Mouse (Mus musculus) cerebellum, adult 2 months (tissue): Measurements from ENCODE around the gene Pank4. TPM values are rescaled to one million over a fixed set of nuclear protein-coding genes. Genes with fewer than 3 reads are reported as not detected.
A peak's percentile ranks its signal among the peaks of the same experiment; 100 is the strongest.

Experiments
- DNase-seq, 2 experiments: peaks; one replicate each; pipeline ENCODE4 v3.0.0; 2021
- H3K27ac ChIP-seq: fragments of 200-500 bp; 2 replicates; pipeline ENCODE4 v1.5.1; 2012; ENCODE audit warnings: low read length, control low read depth, inconsistent platforms; ENCODE audit not compliant: insufficient read depth
- H3K27me3 ChIP-seq: fragments of 200-500 bp; 2 replicates; pipeline ENCODE4 v1.6.1; 2012; ENCODE audit warnings: inconsistent platforms, mild to moderate bottlenecking, low read length, moderate library complexity; ENCODE audit not compliant: control insufficient read depth, insufficient read depth
- H3K4me1 ChIP-seq: fragments of 200-500 bp; 2 replicates; pipeline ENCODE4 v1.6.1; 2011; ENCODE audit warnings: low read length; ENCODE audit not compliant: control insufficient read depth, insufficient read depth
- H3K4me3 ChIP-seq: fragments of 200-500 bp; replicated peaks from 2 replicates; pipeline ENCODE3; 2011; ENCODE audit warnings: mild to moderate bottlenecking, low read depth, low read length, control low read depth; ENCODE audit not compliant: insufficient read depth
- CTCF ChIP-seq: fragments of 200-500 bp; IDR thresholded peaks from 2 replicates; pipeline ENCODE4 v1.5.1; 2011; ENCODE audit warnings: low read depth, mild to moderate bottlenecking, control low read depth, low read length, moderate library complexity, borderline replicate concordance; ENCODE audit not compliant: insufficient read depth
- POLR2A ChIP-seq: fragments of 200-500 bp; IDR thresholded peaks from 2 replicates; pipeline ENCODE4 v1.6.1; 2011; ENCODE audit warnings: low read length, control low read depth, borderline replicate concordance; ENCODE audit not compliant: insufficient read depth
- WGBS: fragments of 180-500 bp; shearing (Covaris S2); methylation state at CpG from one replicate; pipeline ENCODE4 v1.1.7; 2018; 5-methylcytosine and 5-hydroxymethylcytosine counted together
- polyA plus RNA-seq: library from polyadenylated mRNA; depleted of rRNA; stranded (reverse); fragments of >200 nt; gene quantifications from 2 replicates; pipeline ENCODE4 v1.2.3, GENCODE M21; 2012

The Pank4 gene
- polyA plus RNA-seq, 1 experiment: 85.5 TPM

DNA sequence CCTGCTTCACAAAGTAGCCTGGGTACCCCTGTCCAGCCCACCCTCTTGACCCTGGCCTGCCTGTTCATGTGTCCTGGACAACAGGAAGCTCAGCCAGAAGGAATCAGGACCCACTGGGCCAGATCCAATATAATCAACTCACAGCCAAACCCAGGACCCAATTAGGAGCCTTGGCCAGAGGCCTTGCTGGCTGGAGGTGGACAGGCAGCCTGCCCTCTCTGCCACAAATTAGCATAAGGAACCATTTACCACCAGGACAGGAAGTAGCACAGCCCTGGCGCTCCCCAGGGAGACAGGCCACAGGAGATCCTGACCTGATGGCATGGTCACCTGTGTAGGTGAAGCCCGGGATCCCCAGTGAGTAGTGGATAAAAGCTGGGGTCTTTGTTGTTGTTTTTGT is 48.2 kb downstream of the Pank4 start:
- Histone ChIP-seq H3K27ac (peak overlapping the region; percentile 28; the same call in 1 of the 2 replicates), H3K4me3 (no peak overlapping the region), H3K27me3 (no peaks in the 10 kb centered on the region), H3K4me1 (peaks cover 96% of the 10 kb centered on the region)
- TF ChIP-seq POLR2A (peak; percentile 24; the same call in 1 of the 2 replicates), CTCF (no peak)
- 16% methylated on average over 2 of the region's 2 CpGs for WGBS
- peak; percentile 70 to 81 for DNase-seq

DNA sequence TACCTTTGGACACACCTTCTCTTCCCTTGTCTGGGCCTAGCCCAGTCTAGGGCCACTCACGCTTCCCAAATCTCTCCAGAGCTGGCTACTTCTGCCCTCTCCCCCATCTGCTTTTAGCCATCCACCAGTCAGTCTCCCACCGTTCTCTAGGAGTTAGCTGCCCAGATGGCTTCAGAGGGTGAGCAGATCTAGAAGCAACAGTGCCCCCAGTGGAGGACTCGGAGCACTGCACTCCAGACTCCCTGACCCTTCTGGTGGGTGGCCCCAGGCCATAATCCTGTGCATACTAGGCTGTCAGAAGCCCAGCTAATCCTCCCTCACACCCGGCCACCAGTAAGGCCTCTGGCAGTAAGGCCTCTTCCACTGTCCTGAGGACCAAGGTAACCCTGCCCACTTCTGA is 48.9 kb downstream of the Pank4 start:
- TF ChIP-seq POLR2A: no peak
- TF ChIP-seq CTCF: peak; percentile 93
- H3K4me3 ChIP-seq: no peak overlapping the region
- no peaks in the 10 kb centered on the region for H3K27me3 ChIP-seq
- DNase-seq: peak; percentile 83 to 87
- WGBS: 0% methylated on average over 4 of the region's 4 CpGs
- peak overlapping the region; percentile 28 for H3K27ac ChIP-seq
- peaks cover 91% of the 10 kb centered on the region for H3K4me1 ChIP-seq

DNA sequence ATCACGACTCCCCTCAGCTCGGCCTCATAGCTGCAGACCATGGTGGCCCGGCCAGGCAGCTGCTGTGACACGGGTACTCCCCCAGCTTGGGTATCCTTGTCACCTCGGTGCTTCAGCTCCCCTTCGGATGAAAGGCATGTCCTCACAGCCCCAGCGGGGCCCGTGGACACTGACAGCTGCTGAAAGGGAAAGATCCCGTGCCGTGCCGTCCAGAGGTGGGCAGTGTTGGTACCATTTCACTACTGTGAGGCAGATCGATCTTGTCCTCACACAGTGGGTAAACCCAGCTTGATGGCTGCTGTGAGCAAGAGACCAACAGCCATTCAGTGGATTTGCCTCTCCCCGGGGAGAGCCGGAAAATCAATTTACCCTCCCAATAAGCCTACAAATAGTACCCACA is 50.3 kb downstream of the Pank4 start:
- no peak for DNase-seq
- Histone ChIP-seq H3K4me1 (peaks cover 79% of the 10 kb centered on the region), H3K27ac (0 out of 2 replicates have a peak overlapping the region, but pooled peaks have one; percentile 10), H3K4me3 (no peak overlapping the region), H3K27me3 (no peaks in the 10 kb centered on the region)
- 49% methylated on average over 14 of the region's 14 CpGs for WGBS
- TF ChIP-seq CTCF: no peak
- TF ChIP-seq POLR2A: no peak

- Histone ChIP-seq H3K4me1 (peaks cover 78% of the 10 kb centered on the region), H3K27ac (peak overlapping the region; percentile 10; the same call in 1 of the 2 replicates), H3K27me3 (no peaks in the 10 kb centered on the region), H3K4me3 (no peak overlapping the region)
- TF ChIP-seq CTCF: no peak
- TF ChIP-seq POLR2A: no peak
- no peak for DNase-seq
- WGBS: 48% methylated on average over 12 of the region's 12 CpGs
These were observed 50.9 kb downstream of the Pank4 start for GRCm38 (mm10) chr4:155014791-155015190.

DNA sequence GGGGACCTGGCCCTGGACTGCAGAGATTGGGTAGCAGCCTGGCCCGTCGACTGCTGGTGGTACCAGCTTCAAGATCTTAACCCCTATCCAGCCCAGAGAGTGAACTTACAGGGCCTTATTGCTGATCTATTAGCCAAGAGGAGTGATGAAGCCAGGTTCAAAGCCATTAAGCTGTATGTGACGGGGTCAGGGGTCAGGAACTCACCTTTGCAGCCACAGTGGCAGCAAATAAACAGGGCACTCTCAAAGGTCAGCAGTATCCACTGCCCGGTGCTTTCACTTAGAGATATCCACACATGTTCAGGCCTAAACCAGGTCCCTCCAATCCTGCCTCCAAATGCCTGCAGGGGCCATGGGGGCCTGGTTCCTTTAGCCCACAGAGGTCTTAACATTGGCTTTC is 51.6 kb downstream of the Pank4 start:
- Histone ChIP-seq H3K4me1 (peaks cover 77% of the 10 kb centered on the region), H3K27ac (peak overlapping the region; percentile 97; the same call in 1 of the 2 replicates), H3K27me3 (no peaks in the 10 kb centered on the region), H3K4me3 (no peak overlapping the region)
- TF ChIP-seq CTCF (no peak), POLR2A (no peak)
- WGBS: 74% methylated on average over 4 of the region's 4 CpGs
- no peak for DNase-seq

DNA sequence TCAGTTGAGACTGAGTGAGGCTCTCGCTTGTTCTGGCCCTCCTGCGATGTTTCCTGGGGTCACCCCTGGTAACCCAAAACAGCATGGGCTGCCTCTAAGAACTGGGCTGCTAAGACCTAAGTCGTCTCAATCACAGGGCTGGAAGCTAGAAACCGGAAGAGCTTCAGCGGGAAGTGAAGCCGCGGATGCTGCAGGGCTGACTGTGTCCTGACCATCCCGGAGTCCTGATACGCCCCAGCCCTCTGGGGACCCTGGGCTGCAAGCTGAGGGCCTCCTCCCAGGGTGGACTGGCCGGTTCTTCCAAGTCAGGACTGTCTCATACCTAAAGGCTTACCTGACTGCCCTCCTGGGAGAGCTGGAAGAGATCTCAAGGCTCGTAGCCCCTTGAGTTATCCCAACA is 52.9 kb downstream of the Pank4 start:
- peak in 1 of 2 experiments; percentile 63 for DNase-seq
- Histone ChIP-seq H3K27ac (peak overlapping the region; percentile 97), H3K4me1 (peaks cover 70% of the 10 kb centered on the region), H3K27me3 (no peaks in the 10 kb centered on the region), H3K4me3 (peak overlapping the region; percentile 90)
- 19% methylated on average over 11 of the region's 11 CpGs for WGBS
- TF ChIP-seq POLR2A (0 out of 2 replicates have a peak, but pooled peaks have one; percentile 13), CTCF (no peak)

DNA sequence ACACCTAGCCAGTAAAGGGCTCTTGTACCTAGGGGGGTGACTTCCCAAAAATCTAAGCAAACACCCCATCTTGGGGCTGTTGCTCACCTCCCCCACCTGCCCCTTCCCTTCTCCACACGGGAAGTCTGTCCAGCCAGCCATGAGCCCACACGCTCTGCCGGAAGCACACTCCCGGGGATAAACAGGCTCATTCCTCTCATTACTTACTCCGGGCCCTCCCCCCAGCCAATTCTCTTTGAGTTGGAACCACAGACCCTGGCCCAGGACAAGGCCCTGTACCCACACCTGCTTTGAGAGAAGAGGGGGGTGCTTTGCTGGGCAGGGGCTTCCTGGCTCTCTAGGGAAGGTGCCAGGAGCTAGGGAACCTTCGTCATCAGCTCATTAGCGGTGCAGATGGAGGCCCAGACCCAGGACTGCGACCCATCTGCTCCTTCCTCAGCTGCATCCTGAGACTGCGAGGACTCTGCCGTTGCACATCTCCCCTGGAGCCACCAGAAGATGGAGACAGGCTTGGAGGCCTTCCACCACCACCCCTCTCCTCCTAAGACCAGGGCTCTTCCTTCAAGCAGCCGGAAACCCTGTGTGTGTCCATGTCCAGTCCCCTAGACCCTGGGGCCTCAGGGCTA is 53.4 kb downstream of the Pank4 start:
- Histone ChIP-seq H3K4me3 (peak overlapping the region; percentile 90), H3K4me1 (peaks cover 68% of the 10 kb centered on the region), H3K27me3 (no peaks in the 10 kb centered on the region), H3K27ac (peak overlapping the region; percentile 97)
- peak; percentile 83 to 84 for DNase-seq
- TF ChIP-seq POLR2A: peak; percentile 42; the same call in 1 of the 2 replicates
- TF ChIP-seq CTCF: no peak
- WGBS: 14% methylated on average over 11 of the region's 11 CpGs

DNA sequence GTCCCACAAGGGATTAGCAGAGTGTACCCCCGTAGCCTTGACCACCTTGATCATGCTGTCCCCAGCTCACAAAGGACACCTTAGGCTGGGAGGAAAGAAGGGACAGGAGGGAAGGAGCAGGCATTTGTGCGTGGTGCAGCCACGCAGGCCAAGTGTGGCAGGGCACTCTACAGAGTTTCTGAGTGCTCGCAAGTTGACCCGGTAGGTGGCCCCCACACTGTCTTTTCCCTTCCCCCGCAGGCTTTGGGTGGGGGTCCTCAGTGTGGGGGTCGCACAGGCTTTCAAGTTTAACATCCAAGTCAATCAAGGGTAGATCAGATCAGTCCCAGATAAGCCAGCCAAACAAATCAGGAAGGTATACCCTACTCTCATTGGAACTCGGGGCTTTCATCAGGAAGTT is 54.1 kb downstream of the Pank4 start:
- H3K4me3 ChIP-seq: peak overlapping the region; percentile 90
- H3K27ac ChIP-seq: peak overlapping the region; percentile 97
- TF ChIP-seq CTCF (no peak), POLR2A (no peak)

More for the DNA sequence above, 54.1 kb downstream of the Pank4 start:
- Histone ChIP-seq H3K27me3 (no peaks in the 10 kb centered on the region), H3K4me1 (peaks cover 69% of the 10 kb centered on the region)
- WGBS: 28% methylated on average over 8 of the region's 8 CpGs
- no peak for DNase-seq
